Mouse (Mus musculus) embryonic facial prominence, embryonic 14.5 days (tissue): Measurements from ENCODE around the gene Rnf130. TPM values are rescaled to one million over a fixed set of nuclear protein-coding genes. Genes with fewer than 3 reads are reported as not detected.

ENCODE experiments used
- ATAC-seq: fragments of 200-750 bp; cut with Nextera tagmentation; 2 replicates; pipeline ENCODE4 v1.8.0; 2017; ENCODE audit warnings: low read depth, moderate number of reproducible peaks, moderate TSS enrichment
- DNase-seq: peaks from one replicate; pipeline ENCODE4 v3.0.0-alpha.2; 2015; ENCODE audit warnings: low spot score
- H3K27ac ChIP-seq: fragments of 300-500 bp; sonication (generic); replicated peaks from 2 replicates; pipeline ENCODE4 v1.5.1; 2014; ENCODE audit warnings: low read depth, mild to moderate bottlenecking, low read length, moderate library complexity
- H3K27me3 ChIP-seq: fragments of 300-500 bp; sonication (generic); replicated peaks from 2 replicates; pipeline ENCODE4 v1.6.1; 2014; ENCODE audit warnings: low read length; ENCODE audit not compliant: control insufficient read depth, insufficient read depth
- H3K36me3 ChIP-seq: fragments of 300-500 bp; sonication (generic); 2 replicates; pipeline ENCODE4 v1.6.1; 2014; ENCODE audit warnings: low read length, mixed read lengths; ENCODE audit not compliant: control insufficient read depth, insufficient read depth
- H3K4me1 ChIP-seq: fragments of 300-500 bp; sonication (generic); 2 replicates; pipeline ENCODE4 v1.6.1; 2014; ENCODE audit warnings: antibody characterized with exemption, low read length; ENCODE audit not compliant: control insufficient read depth, insufficient read depth
- H3K4me2 ChIP-seq: fragments of 300-500 bp; sonication (generic); 2 replicates; pipeline ENCODE4 v1.6.1; 2014; ENCODE audit warnings: low read depth, mild to moderate bottlenecking, low read length, moderate library complexity, mixed read lengths
- H3K4me3 ChIP-seq: fragments of 300-500 bp; sonication (generic); 2 replicates; pipeline ENCODE4 v1.5.1; 2014; ENCODE audit warnings: low read depth, mild to moderate bottlenecking, low read length
- H3K9ac ChIP-seq: fragments of 300-500 bp; sonication (generic); 2 replicates; pipeline ENCODE4 v1.6.1; 2014; ENCODE audit warnings: low read depth, mild to moderate bottlenecking, low read length, moderate library complexity, mixed read lengths
- H3K9me3 ChIP-seq: fragments of 300-500 bp; sonication (generic); 2 replicates; pipeline ENCODE4 v1.6.1; 2016; ENCODE audit warnings: low read length; ENCODE audit not compliant: control insufficient read depth
- WGBS: fragments of 180-500 bp; shearing (Covaris S2); extraction: QIAGEN DNeasy Blood & Tissue Kit; methylation state at CpG from one replicate; pipeline ENCODE4 v1.1.7; 2014; 5-methylcytosine and 5-hydroxymethylcytosine counted together
- polyA plus RNA-seq: library from polyadenylated mRNA; unstranded; fragments of >200 nt; fragmentation: Nextera tagmentation; extraction: Ambion mirVana; gene quantifications from 2 replicates; pipeline ENCODE4 v1.2.1, GENCODE M21; 2014

Gene Rnf130
- polyA plus RNA-seq, 1 experiment from 2014 or later, result 75.5 TPM

GRCm38 (mm10) chr11:50057713-50058112, 32.6 kb downstream of the Rnf130 start:
- WGBS, result 69% methylated on average over 2 of the region's 2 CpGs
- DNase-seq (no peak), ATAC-seq (no peak)
- H3K4me1 ChIP-seq, result no peaks in the 10 kb centered on the region
- no peak overlapping the region for H3K4me3 ChIP-seq
- H3K9me3 ChIP-seq, result no peaks in the 10 kb centered on the region
- no peak overlapping the region for H3K4me2 ChIP-seq
- no peak overlapping the region for H3K9ac ChIP-seq
- H3K36me3 ChIP-seq, result peaks cover 8% of the 10 kb centered on the region; the same call in 1 of the 2 replicates
- no peaks in the 10 kb centered on the region for H3K27me3 ChIP-seq
- no peak overlapping the region for H3K27ac ChIP-seq

DNA sequence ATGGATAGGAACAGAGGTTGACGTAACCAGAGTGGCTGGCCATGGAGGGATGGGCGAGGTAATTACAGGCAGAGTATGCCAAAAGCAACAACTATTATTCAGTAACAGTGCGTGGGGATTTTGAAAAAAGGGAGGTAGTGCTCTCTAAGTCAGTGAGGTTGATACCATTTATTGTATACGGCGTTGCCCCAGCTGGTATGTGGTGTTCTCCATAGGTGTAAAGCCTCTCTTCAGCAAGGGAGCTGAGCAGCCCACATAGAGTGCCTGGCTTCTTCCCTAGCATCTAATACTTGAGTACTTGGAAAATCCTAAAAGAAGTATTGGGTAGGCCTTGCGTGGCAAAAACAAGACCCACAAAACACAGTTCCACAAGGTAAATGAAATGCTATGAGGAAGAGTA, 33.1 kb downstream of the Rnf130 start:
- peaks cover 4% of the 10 kb centered on the region; the same call in 1 of the 2 replicates for H3K36me3 ChIP-seq
- H3K9ac ChIP-seq, result no peak overlapping the region
- H3K9me3 ChIP-seq, result no peaks in the 10 kb centered on the region
- no peak overlapping the region for H3K4me2 ChIP-seq
- ATAC-seq, result no peak
- peak; percentile 17 for DNase-seq
- no peaks in the 10 kb centered on the region for H3K4me1 ChIP-seq
- H3K27ac ChIP-seq, result no peak overlapping the region
- H3K4me3 ChIP-seq, result no peak overlapping the region
- 90% methylated on average over 6 of the region's 6 CpGs for WGBS
- no peaks in the 10 kb centered on the region for H3K27me3 ChIP-seq

DNA sequence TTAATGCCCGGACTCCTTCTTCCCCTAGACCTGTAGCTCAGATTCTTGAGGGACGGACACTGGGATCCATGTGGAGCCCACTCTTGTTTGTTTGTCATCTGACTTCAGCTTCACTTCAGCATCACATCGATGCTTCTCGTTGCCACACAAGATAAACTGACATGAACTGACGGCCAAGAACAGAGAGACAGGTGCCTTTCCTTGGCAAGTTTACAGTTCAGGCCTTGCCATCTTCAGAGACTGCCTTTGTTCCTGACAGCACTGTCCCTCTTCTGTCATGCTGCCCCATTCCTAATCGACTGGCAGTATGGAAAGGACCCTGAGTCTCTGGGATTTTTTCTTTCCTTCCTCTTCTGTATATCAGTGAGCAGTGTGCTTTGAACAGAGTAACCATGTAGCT, 33.9 kb downstream of the Rnf130 start:
- Histone ChIP-seq H3K9ac (no peak overlapping the region), H3K27ac (no peak overlapping the region), H3K4me1 (no peaks in the 10 kb centered on the region), H3K4me3 (no peak overlapping the region), H3K36me3 (peaks cover under 1% of the 10 kb centered on the region; the same call in 1 of the 2 replicates), H3K27me3 (no peaks in the 10 kb centered on the region), H3K9me3 (no peaks in the 10 kb centered on the region), H3K4me2 (no peak overlapping the region)
- DNase-seq (no peak), ATAC-seq (no peak)
- WGBS, result 92% methylated on average over 6 of the region's 6 CpGs

DNA sequence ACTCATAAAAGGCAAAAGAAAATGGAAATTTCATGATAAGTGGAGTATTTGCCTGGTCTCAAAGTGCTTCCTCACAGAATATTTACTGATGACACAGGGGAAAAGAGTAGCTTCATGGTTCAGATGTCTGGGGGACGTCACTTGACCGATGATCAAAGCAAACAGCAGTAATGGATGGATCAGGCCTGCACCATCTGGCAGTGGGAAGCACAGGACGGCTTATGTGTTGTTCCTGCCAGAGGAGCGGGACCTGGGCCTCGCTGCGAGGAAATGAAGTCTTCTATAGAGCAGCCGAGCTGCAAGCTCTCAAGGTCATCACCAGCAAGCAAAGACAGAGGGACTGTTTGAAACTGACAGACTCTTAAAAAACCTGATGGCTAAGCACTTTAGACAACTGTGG, 37.0 kb downstream of the Rnf130 start:
- ATAC-seq (no peak), DNase-seq (no peak)
- no peaks in the 10 kb centered on the region for H3K9me3 ChIP-seq
- no peak overlapping the region for H3K4me2 ChIP-seq
- H3K27me3 ChIP-seq, result no peaks in the 10 kb centered on the region
- H3K36me3 ChIP-seq, result no peaks in the 10 kb centered on the region; the same call in 1 of the 2 replicates
- H3K4me1 ChIP-seq, result no peaks in the 10 kb centered on the region
- 41% methylated on average over 7 of the region's 7 CpGs for WGBS
- H3K4me3 ChIP-seq, result no peak overlapping the region
- H3K27ac ChIP-seq, result no peak overlapping the region
- no peak overlapping the region for H3K9ac ChIP-seq

GRCm38 (mm10) chr11:50066088-50066487, 40.9 kb downstream of the Rnf130 start:
- peaks cover under 1% of the 10 kb centered on the region for H3K36me3 ChIP-seq
- H3K9me3 ChIP-seq, result no peaks in the 10 kb centered on the region
- no peaks in the 10 kb centered on the region for H3K4me1 ChIP-seq
- no peak overlapping the region for H3K4me2 ChIP-seq
- no peak overlapping the region for H3K9ac ChIP-seq
- no peak overlapping the region for H3K4me3 ChIP-seq
- no peak overlapping the region for H3K27ac ChIP-seq
- no peaks in the 10 kb centered on the region for H3K27me3 ChIP-seq
- no peak for DNase-seq
- ATAC-seq, result no peak
- 53% methylated on average over 2 of the region's 2 CpGs for WGBS

- H3K27ac ChIP-seq, result no peak overlapping the region
- ATAC-seq, result no peak
- H3K4me1 ChIP-seq, result no peaks in the 10 kb centered on the region
- no peaks in the 10 kb centered on the region for H3K27me3 ChIP-seq
- DNase-seq, result no peak
- WGBS, result 92% methylated on average over 10 of the region's 10 CpGs
- H3K4me2 ChIP-seq, result no peak overlapping the region
- H3K9ac ChIP-seq, result no peak overlapping the region
- no peak overlapping the region for H3K4me3 ChIP-seq
- H3K36me3 ChIP-seq, result peaks cover 11% of the 10 kb centered on the region
- H3K9me3 ChIP-seq, result no peaks in the 10 kb centered on the region
These were observed 48.7 kb downstream of the Rnf130 start for GRCm38 (mm10) chr11:50073830-50074229.

DNA sequence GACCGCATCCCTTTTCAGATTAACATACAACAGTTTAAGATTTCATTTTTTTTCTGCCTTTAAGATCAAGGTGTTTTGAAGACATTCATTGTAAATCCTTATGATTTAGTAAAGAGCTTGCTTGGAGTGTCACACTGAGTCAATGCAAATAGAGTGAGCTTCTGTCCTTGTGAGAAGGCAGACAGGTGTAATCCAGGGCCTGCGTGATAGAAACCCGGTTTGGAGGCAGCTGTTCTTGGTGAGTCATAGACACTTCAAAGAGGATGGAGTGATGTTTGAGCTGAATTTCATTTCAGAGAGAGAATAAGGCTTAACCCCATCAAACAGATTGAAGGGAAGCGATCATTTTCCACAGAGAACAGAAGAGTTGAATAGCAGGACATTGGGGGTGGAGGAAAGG, 51.6 kb downstream of the Rnf130 start:
- peaks cover 4% of the 10 kb centered on the region for H3K36me3 ChIP-seq
- H3K4me1 ChIP-seq, result no peaks in the 10 kb centered on the region
- ATAC-seq (no peak), DNase-seq (no peak)
- 81% methylated on average over 4 of the region's 4 CpGs for WGBS
- no peaks in the 10 kb centered on the region for H3K27me3 ChIP-seq
- H3K4me3 ChIP-seq, result no peak overlapping the region
- no peaks in the 10 kb centered on the region for H3K9me3 ChIP-seq
- H3K27ac ChIP-seq, result no peak overlapping the region
- no peak overlapping the region for H3K4me2 ChIP-seq
- no peak overlapping the region for H3K9ac ChIP-seq

DNA sequence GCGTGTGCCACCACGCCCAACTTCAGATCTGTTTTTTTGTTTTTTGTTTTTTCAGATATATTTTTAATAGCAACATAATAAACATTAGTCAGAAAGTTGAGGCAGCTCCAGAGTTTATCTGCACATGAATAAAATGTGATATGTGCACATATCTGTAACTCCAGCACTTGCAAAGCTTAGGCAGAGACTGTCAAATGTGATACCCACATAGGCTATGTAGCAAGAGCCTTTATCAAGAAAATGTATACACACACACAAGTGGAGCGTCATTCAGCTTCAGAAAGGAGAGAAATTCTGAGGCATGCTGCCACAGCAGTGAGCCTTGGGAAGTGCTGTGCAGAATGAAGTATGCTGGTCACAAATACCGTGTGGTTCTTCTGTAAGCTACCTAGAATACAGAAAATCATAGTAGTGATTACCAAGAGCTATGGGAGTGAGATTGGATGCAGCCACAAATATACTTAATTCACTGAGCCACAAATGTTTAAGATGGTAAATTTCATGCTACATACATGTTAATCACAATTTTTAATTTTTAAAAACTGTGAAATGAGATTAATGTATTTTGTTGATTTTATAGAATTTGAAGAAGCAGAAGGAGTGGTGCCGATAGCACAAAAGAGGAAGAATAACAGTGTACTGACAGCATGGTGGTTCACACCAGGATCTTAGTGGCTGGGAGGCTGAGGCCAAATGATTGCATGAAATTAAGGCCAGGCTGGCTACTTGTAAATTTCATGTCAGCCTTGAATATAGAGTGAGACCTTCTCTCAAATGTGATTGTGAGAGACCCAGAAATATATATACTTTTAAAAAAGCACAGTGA, 56.4 kb downstream of the Rnf130 start:
- H3K27ac ChIP-seq, result no peak overlapping the region
- no peak overlapping the region for H3K4me3 ChIP-seq
- peaks cover 10% of the 10 kb centered on the region for H3K36me3 ChIP-seq
- no peaks in the 10 kb centered on the region for H3K27me3 ChIP-seq
- no peaks in the 10 kb centered on the region for H3K9me3 ChIP-seq
- H3K4me1 ChIP-seq, result no peaks in the 10 kb centered on the region
- DNase-seq (no peak), ATAC-seq (no peak)
- no peak overlapping the region for H3K4me2 ChIP-seq
- 89% methylated on average over 5 of the region's 5 CpGs for WGBS
- H3K9ac ChIP-seq, result no peak overlapping the region

DNA sequence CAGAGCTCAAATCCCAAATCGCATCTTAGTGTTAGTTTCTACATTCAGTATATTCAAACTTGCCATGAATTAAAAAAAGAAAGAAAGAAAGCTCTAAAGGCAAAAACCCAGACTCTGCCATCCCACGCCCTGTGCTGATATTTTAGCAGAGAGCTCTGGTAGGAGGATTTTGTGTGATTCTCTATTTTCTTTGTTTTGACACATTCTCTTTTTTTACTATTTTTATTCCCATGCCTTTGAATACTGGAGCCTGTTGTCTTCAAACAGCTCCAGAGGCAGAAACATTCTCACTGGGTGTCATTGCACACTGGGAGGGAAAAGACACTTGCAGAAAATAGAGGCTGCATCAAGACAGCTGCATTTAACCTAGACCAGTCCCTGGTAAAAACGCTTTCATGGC, 61.1 kb downstream of the Rnf130 start:
- ATAC-seq, result no peak
- H3K4me3 ChIP-seq, result no peak overlapping the region
- DNase-seq, result no peak
- no peak overlapping the region for H3K9ac ChIP-seq
- 84% methylated on average over 3 of the region's 3 CpGs for WGBS
- peaks cover 39% of the 10 kb centered on the region for H3K36me3 ChIP-seq
- H3K27ac ChIP-seq, result no peak overlapping the region
- H3K27me3 ChIP-seq, result no peaks in the 10 kb centered on the region
- no peak overlapping the region for H3K4me2 ChIP-seq
- H3K9me3 ChIP-seq, result no peaks in the 10 kb centered on the region
- no peaks in the 10 kb centered on the region for H3K4me1 ChIP-seq
